Mouse (Mus musculus) small intestine, adult 2 months (tissue): ENCODE data around the gene Slc35f3.

Experiments
- CTCF ChIP-seq: fragments of 200-500 bp; IDR thresholded peaks from 2 replicates; pipeline ENCODE4 v1.5.1; 2012; ENCODE audit warnings: low read depth, mild to moderate bottlenecking, control low read depth, inconsistent platforms, low read length, moderate library complexity, mixed read lengths; ENCODE audit not compliant: insufficient replicate concordance, insufficient read length; ENCODE audit errors: extremely low read depth
- POLR2A ChIP-seq: fragments of 200-500 bp; IDR thresholded peaks from 2 replicates; pipeline ENCODE4 v1.6.1; 2012; ENCODE audit warnings: low read depth, mild to moderate bottlenecking, control low read depth, inconsistent platforms, low read length, moderate library complexity

DNA sequence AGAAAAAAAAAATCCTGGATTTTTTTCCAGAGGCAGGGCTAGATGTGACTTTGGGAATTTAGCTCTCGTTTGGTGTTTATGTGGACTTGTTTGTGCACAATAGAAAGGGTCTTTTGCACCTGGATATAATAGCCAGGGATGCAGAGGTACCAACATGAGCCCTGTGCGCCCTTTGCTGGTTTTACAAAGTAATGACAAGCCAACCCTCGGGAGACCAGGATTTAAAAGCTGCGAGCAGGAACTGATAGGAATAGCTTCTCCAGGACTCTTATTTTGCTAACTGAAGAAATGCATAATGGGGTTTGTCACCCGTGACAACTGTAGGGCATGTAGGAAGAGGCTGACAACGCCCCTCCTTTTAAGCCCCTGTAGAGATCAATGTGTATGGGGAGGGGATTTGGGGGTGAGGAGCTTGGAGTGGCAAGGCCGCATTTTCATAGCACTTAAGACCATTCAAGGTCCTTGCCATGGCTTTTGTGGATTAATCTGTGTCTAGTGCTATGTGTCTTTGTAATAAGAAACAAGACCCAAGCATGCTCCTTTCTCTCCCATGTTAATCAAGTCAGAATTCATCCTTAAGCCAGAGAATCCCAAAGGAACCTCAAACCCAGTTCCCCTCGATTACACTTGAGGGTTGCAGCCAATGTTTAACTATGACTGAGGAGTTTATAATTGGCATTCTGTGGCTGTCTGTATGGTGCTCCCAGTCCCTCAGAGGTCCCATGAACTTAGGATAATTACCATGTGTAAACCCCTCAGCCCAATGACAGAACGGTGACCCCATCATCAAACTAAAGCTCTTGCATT, 41.6 kb upstream of the Slc35f3 start:
- TF ChIP-seq CTCF (no peak), POLR2A (no peak)
